Mouse (Mus musculus): ENCODE measurements around the gene Wnt2b. TPM values are rescaled to one million over a fixed set of nuclear protein-coding genes. Genes with fewer than 3 reads are reported as not detected.

Gene Wnt2b
- total and polyA plus RNA-seq, 3 experiments, result 0.16 TPM; not detected in 2

DNA sequence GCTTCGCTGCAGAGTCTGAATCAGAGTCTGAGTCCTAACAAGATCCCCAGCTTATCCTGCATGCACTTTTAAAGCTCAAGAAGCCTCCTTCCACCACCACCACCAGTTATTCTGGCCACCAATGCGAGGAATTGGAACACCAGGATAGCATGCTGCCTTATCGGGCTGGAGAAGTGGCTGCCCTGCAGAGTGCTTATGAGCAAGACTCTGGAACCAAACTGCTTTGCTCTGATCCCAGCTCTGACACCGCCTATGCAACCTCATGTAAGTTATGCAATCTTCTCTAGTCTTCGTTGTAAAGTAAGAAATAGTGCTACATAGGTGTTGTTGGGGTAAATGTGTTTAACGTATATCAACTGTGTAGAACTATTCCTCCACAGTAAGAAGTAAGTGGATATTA, 32.3 kb downstream of the Wnt2b start:
- H3K36me3 ChIP-seq (replicated peaks in 1 of 2; ENCODE audit: control insufficient read depth in 1 of 2, insufficient read depth in 1 of 2, low read length in 1 of 2), result peaks cover 11 to 22% of the 10 kb centered on the region in 2 experiments
- dilution Hi-C loops (cut with MboI; ENCODE audit: extremely low pct_ligation_motif_present, extremely low pct_unique_long_range_greater_than_20kb, low sequenced_read_pairs) (no loop called here), in situ Hi-C loops (cut with MboI; ENCODE audit: low pct_ligation_motif_present, low pct_unique_long_range_greater_than_20kb, low sequenced_read_pairs) (no loop called here)
- TF ChIP-seq CHD1 (IDR thresholded peaks at IDR 0.05; ENCODE audit: low read depth, low read length), result no peak
- no peak for TF ChIP-seq USF2 (conservative IDR thresholded peaks at IDR 0.05; ENCODE audit: low read depth, low read length)
- no peak for TF ChIP-seq POLR2A (IDR thresholded peaks at IDR 0.05; ENCODE audit: low read depth, low read length)
- TF ChIP-seq MAX (IDR thresholded peaks at IDR 0.05; ENCODE audit: low read length), result no peak
- no peak for TF ChIP-seq TBP (conservative IDR thresholded peaks at IDR 0.05; ENCODE audit: low read depth, low read length)
- no peak for TF ChIP-seq NRF1 (IDR thresholded peaks at IDR 0.05; ENCODE audit: low read depth, low read length)
- TF ChIP-seq SIN3A (IDR thresholded peaks at IDR 0.05; ENCODE audit: low read length), result no peak
- TF ChIP-seq CTCF (conservative IDR thresholded peaks at IDR 0.05 in 1 of 2, IDR thresholded peaks at IDR 0.05 in 1 of 2; ENCODE audit: low read depth in 2 of 2, low read length in 2 of 2), result no peak
- TF ChIP-seq CHD2 (IDR thresholded peaks at IDR 0.05; ENCODE audit: low read length), result no peak
- no peak for TF ChIP-seq MEF2A (IDR thresholded peaks at IDR 0.05; ENCODE audit: borderline replicate concordance, low read depth, low read length)
- no peak for TF ChIP-seq E2F4 (IDR thresholded peaks at IDR 0.05; ENCODE audit: insufficient replicate concordance, low read depth, low read length)
- no peak for TF ChIP-seq RAD21 (IDR thresholded peaks at IDR 0.05; ENCODE audit: low read depth, low read length)
- no peak for TF ChIP-seq RCOR1 (conservative IDR thresholded peaks at IDR 0.05; ENCODE audit: low read depth, low read length)
- TF ChIP-seq JUN (IDR thresholded peaks at IDR 0.05; ENCODE audit: insufficient read depth, low read depth, low read length), result no peak
- TF ChIP-seq KAT2A (IDR thresholded peaks at IDR 0.05; ENCODE audit: insufficient replicate concordance, low read length), result no peak
- no peak overlapping the region for H3K4me2 ChIP-seq (ENCODE audit: insufficient read depth, low read depth, poor library complexity, severe bottlenecking)
- no peaks in the 10 kb centered on the region for H3K4me1 ChIP-seq (ENCODE audit: control insufficient read depth in 1 of 2, insufficient read depth in 2 of 2)
- H3K27me3 ChIP-seq (replicated peaks), result no peaks in the 10 kb centered on the region
- no peak overlapping the region for H3K4me3 ChIP-seq (replicated peaks in 1 of 3; ENCODE audit: low read depth in 2 of 3, low read length in 2 of 3, poor library complexity in 1 of 3)
- no peak overlapping the region for H3K9ac ChIP-seq (ENCODE audit: insufficient read depth, low read depth)
- no peak overlapping the region for H3K27ac ChIP-seq (ENCODE audit: insufficient read depth, low read depth)
- no peak for DNase-seq (ENCODE audit: extremely low read depth)
- no peaks in the 10 kb centered on the region for H3K79me2 ChIP-seq (replicated peaks; ENCODE audit: control insufficient read depth, extremely low read depth, insufficient read depth, poor library complexity, severe bottlenecking)
- H3K9me3 ChIP-seq (replicated peaks; ENCODE audit: low read length), result no peaks in the 10 kb centered on the region

DNA sequence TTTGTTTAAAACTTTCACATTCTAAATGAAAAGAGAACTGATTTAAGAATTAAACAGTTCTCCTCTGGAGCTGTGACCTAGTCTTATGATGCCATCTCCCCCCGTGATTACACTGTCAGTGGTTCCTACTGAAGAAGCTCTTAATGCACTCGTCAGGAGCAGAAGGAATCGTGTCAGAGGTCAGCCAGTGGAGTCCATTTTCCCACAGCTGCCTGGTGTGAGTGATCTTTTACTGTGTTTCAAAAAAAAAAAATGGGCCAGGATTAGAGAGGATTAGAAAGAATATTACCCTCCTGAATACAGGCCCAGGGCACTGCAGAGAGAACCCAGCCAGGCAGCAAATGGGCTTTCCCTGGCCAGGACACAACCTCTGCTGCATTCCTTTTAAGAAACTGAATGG, 46.7 kb downstream of the Wnt2b start:
- dilution Hi-C loops (cut with MboI; ENCODE audit: extremely low pct_ligation_motif_present, extremely low pct_unique_long_range_greater_than_20kb, low sequenced_read_pairs), result no loop called here

More for the DNA sequence above, 46.7 kb downstream of the Wnt2b start:
- H3K9ac ChIP-seq (ENCODE audit: insufficient read depth, low read depth), result no peak overlapping the region
- H3K4me1 ChIP-seq (ENCODE audit: control insufficient read depth in 1 of 2, insufficient read depth in 2 of 2), result no peaks in the 10 kb centered on the region
- no peak for DNase-seq (ENCODE audit: extremely low read depth)
- no peaks in the 10 kb centered on the region for H3K9me3 ChIP-seq (replicated peaks; ENCODE audit: low read length)
- no peaks in the 10 kb centered on the region for H3K27me3 ChIP-seq (replicated peaks)
- H3K4me2 ChIP-seq (ENCODE audit: insufficient read depth, low read depth, poor library complexity, severe bottlenecking), result no peak overlapping the region
- no peaks in the 10 kb centered on the region for H3K79me2 ChIP-seq (replicated peaks; ENCODE audit: control insufficient read depth, extremely low read depth, insufficient read depth, poor library complexity, severe bottlenecking)
- TF ChIP-seq UBTF (IDR thresholded peaks at IDR 0.05; ENCODE audit: low read depth, low read length) (no peak), MAX (IDR thresholded peaks at IDR 0.05; ENCODE audit: low read length) (no peak), HCFC1 (IDR thresholded peaks at IDR 0.05; ENCODE audit: low read depth, low read length) (no peak)
- H3K4me3 ChIP-seq (replicated peaks in 1 of 3; ENCODE audit: low read depth in 2 of 3, low read length in 2 of 3, poor library complexity in 1 of 3), result no peak overlapping the region
- H3K27ac ChIP-seq (ENCODE audit: insufficient read depth, low read depth), result no peak overlapping the region
- in situ Hi-C loops (cut with MboI; ENCODE audit: low pct_ligation_motif_present, low pct_unique_long_range_greater_than_20kb, low sequenced_read_pairs), result no loop called here
- peaks cover 0 to 11% of the 10 kb centered on the region in 2 experiments for H3K36me3 ChIP-seq (replicated peaks in 1 of 2; ENCODE audit: control insufficient read depth in 1 of 2, insufficient read depth in 1 of 2, low read length in 1 of 2)

Measured in CH12.LX (cell line).